Mouse (Mus musculus) hindbrain, embryonic 14.5 days (tissue): ENCODE data around the gene Serpina1b. TPM values are rescaled to one million over a fixed set of nuclear protein-coding genes. Genes with fewer than 3 reads are reported as not detected.
"Not testable (repeated sequence)": the region's sequence is repeated elsewhere in the genome, so short reads cannot be mapped to it uniquely, and the experiment has no call there.

Experiments
- ATAC-seq: fragments of 200-750 bp; cut with Nextera tagmentation; 2 replicates; pipeline ENCODE4 v1.8.0; 2017; ENCODE audit warnings: moderate number of reproducible peaks, mild to moderate bottlenecking, moderate TSS enrichment, moderate library complexity; ENCODE audit not compliant: low FRiP score
- DNase-seq: peaks from one replicate; pipeline ENCODE4 v3.0.0-alpha.2; 2015; ENCODE audit warnings: low spot score
- H3K27ac ChIP-seq: fragments of 300-500 bp; sonication (generic); 2 replicates; pipeline ENCODE4 v1.5.1; 2014; ENCODE audit warnings: mild to moderate bottlenecking, moderate library complexity
- H3K27me3 ChIP-seq: fragments of 300-500 bp; sonication (generic); 2 replicates; pipeline ENCODE4 v1.6.1; 2014; ENCODE audit warnings: mild to moderate bottlenecking, low read length, mixed read lengths; ENCODE audit not compliant: control insufficient read depth, insufficient read depth
- H3K36me3 ChIP-seq: fragments of 300-500 bp; sonication (generic); replicated peaks from 2 replicates; pipeline ENCODE4 v1.6.1; 2014; ENCODE audit not compliant: control insufficient read depth, insufficient read depth
- H3K4me1 ChIP-seq: fragments of 300-500 bp; sonication (generic); replicated peaks from 2 replicates; pipeline ENCODE4 v1.6.1; 2014; ENCODE audit warnings: antibody characterized with exemption, low read length, mixed read lengths; ENCODE audit not compliant: control insufficient read depth, insufficient read depth
- H3K4me2 ChIP-seq: fragments of 300-500 bp; sonication (generic); replicated peaks from 2 replicates; pipeline ENCODE4 v1.6.1; 2014; ENCODE audit warnings: mild to moderate bottlenecking, moderate library complexity
- H3K4me3 ChIP-seq: fragments of 300-500 bp; sonication (generic); replicated peaks from 2 replicates; pipeline ENCODE4 v1.5.1; 2014; ENCODE audit warnings: mild to moderate bottlenecking, low read length
- H3K9ac ChIP-seq: fragments of 300-500 bp; sonication (generic); 2 replicates; pipeline ENCODE4 v1.6.1; 2014
- H3K9me3 ChIP-seq: fragments of 300-500 bp; sonication (generic); 2 replicates; pipeline ENCODE4 v1.6.1; 2016; ENCODE audit warnings: low read length; ENCODE audit not compliant: control insufficient read depth
- WGBS: fragments of 180-500 bp; shearing (Covaris S2); extraction: QIAGEN DNeasy Blood & Tissue Kit; methylation state at CpG from one replicate; pipeline ENCODE4 v1.1.7; 2014; 5-methylcytosine and 5-hydroxymethylcytosine counted together
- polyA plus RNA-seq: library from polyadenylated mRNA; unstranded; fragments of >200 nt; fragmentation: Nextera tagmentation; extraction: Ambion mirVana; gene quantifications from 2 replicates; pipeline ENCODE4 v1.2.1, GENCODE M21; 2014

Serpina1b gene
- polyA plus RNA-seq: not detected in 2 replicates

GRCm38 (mm10) chr12:103830273-103830672, at the start of gene Serpina1b:
Gene Serpina1b, minus strand, starts transcription at chr12:103830373.
- H3K4me2 ChIP-seq, H3K27ac ChIP-seq, DNase-seq, H3K9ac ChIP-seq, H3K27me3 ChIP-seq, H3K9me3 ChIP-seq, H3K4me1 ChIP-seq, ATAC-seq, H3K36me3 ChIP-seq, H3K4me3 ChIP-seq: not testable (repeated sequence)
- 80% methylated on average over 4 of the region's 4 CpGs for WGBS

- not testable (repeated sequence) for H3K9me3 ChIP-seq, H3K27me3 ChIP-seq, H3K27ac ChIP-seq, H3K4me3 ChIP-seq, DNase-seq, H3K4me1 ChIP-seq, ATAC-seq, H3K36me3 ChIP-seq, H3K9ac ChIP-seq, H3K4me2 ChIP-seq
- 96% methylated on average over 1 of the region's 1 CpGs for WGBS
Measured at GRCm38 (mm10) chr12:103866873-103867272, 36.7 kb upstream of the Serpina1b start.

- H3K9ac ChIP-seq, H3K27ac ChIP-seq, DNase-seq, H3K4me3 ChIP-seq, H3K27me3 ChIP-seq, H3K4me1 ChIP-seq, H3K4me2 ChIP-seq, H3K9me3 ChIP-seq, H3K36me3 ChIP-seq, ATAC-seq: not testable (repeated sequence)
- 86% methylated on average over 9 of the region's 9 CpGs for WGBS
Measured at GRCm38 (mm10) chr12:103863101-103863974, 33.2 kb upstream of the Serpina1b start, which contains the start of gene Serpina1a. Gene Serpina1a, minus strand, starts transcription at chr12:103863562.

- ATAC-seq (no peak), DNase-seq (no peak)
- H3K4me1 ChIP-seq: no peaks in the 10 kb centered on the region
- H3K36me3 ChIP-seq: no peaks in the 10 kb centered on the region
- no peak overlapping the region for H3K4me2 ChIP-seq
- WGBS: 68% methylated on average over 3 of the region's 3 CpGs
- H3K9ac ChIP-seq: no peak overlapping the region
- no peak overlapping the region for H3K27ac ChIP-seq
- H3K27me3 ChIP-seq: no peaks in the 10 kb centered on the region
- peaks cover 2% of the 10 kb centered on the region; the same call in 1 of the 2 replicates for H3K9me3 ChIP-seq
- H3K4me3 ChIP-seq: no peak overlapping the region
Measured at GRCm38 (mm10) chr12:103860976-103861375, 30.8 kb upstream of the Serpina1b start.

GRCm38 (mm10) chr12:103860571-103860970, 30.4 kb upstream of the Serpina1b start:
- DNase-seq, ATAC-seq, H3K4me3 ChIP-seq, H3K4me1 ChIP-seq, H3K27ac ChIP-seq, H3K36me3 ChIP-seq, H3K27me3 ChIP-seq, H3K9me3 ChIP-seq, H3K4me2 ChIP-seq, H3K9ac ChIP-seq: not testable (repeated sequence)
- 87% methylated on average over 3 of the region's 4 CpGs for whole genome bisulfite sequencing

- not testable (repeated sequence) for ATAC-seq, DNase-seq, H3K36me3 ChIP-seq, H3K4me1 ChIP-seq, H3K27me3 ChIP-seq, H3K4me3 ChIP-seq, H3K9me3 ChIP-seq, H3K4me2 ChIP-seq, H3K9ac ChIP-seq, H3K27ac ChIP-seq
- WGBS: 76% methylated on average over 3 of the region's 3 CpGs
Measured at GRCm38 (mm10) chr12:103859584-103859983, 29.4 kb upstream of the Serpina1b start.

- H3K4me3 ChIP-seq, ATAC-seq, H3K36me3 ChIP-seq, H3K4me2 ChIP-seq, H3K4me1 ChIP-seq, H3K9ac ChIP-seq, DNase-seq, H3K9me3 ChIP-seq, H3K27ac ChIP-seq, H3K27me3 ChIP-seq: not testable (repeated sequence)
- 86% methylated on average over 2 of the region's 2 CpGs for WGBS
Measured at GRCm38 (mm10) chr12:103853032-103853431, 22.9 kb upstream of the Serpina1b start.

- WGBS: 87% methylated on average over 6 of the region's 6 CpGs
- H3K27ac ChIP-seq, DNase-seq, H3K9me3 ChIP-seq, H3K36me3 ChIP-seq, H3K4me3 ChIP-seq, H3K9ac ChIP-seq, H3K4me1 ChIP-seq, H3K27me3 ChIP-seq, H3K4me2 ChIP-seq, ATAC-seq: not testable (repeated sequence)
Measured at GRCm38 (mm10) chr12:103827661-103828372, 2.4 kb downstream of the Serpina1b start.

- not testable (repeated sequence) for H3K4me2 ChIP-seq, ATAC-seq, H3K27ac ChIP-seq, H3K4me1 ChIP-seq, H3K9ac ChIP-seq, H3K9me3 ChIP-seq, H3K27me3 ChIP-seq, H3K36me3 ChIP-seq, DNase-seq, H3K4me3 ChIP-seq
- WGBS: 76% methylated on average over 4 of the region's 5 CpGs
Measured at GRCm38 (mm10) chr12:103823826-103824225, 6.3 kb downstream of the Serpina1b start.
